Mouse (Mus musculus) heart, embryonic 15.5 days (tissue): ENCODE measurements around the gene Pex11a. TPM values are rescaled to one million over a fixed set of nuclear protein-coding genes. Genes with fewer than 3 reads are reported as not detected.

Experiments
- ATAC-seq: fragments of 200-750 bp; cut with Nextera tagmentation; replicated peaks from 2 replicates; pipeline ENCODE4 v1.8.0; 2017; ENCODE audit warnings: low read depth, moderate TSS enrichment; ENCODE audit not compliant: insufficient number of reproducible peaks, insufficient read depth, low FRiP score
- H3K27ac ChIP-seq: fragments of 300-500 bp; sonication (generic); 2 replicates; pipeline ENCODE4 v1.5.1; 2015; ENCODE audit warnings: mild to moderate bottlenecking, inconsistent platforms
- H3K27me3 ChIP-seq: fragments of 300-500 bp; sonication (generic); 2 replicates; pipeline ENCODE4 v1.6.1; 2015; ENCODE audit warnings: inconsistent platforms
- H3K36me3 ChIP-seq: fragments of 300-500 bp; sonication (generic); 2 replicates; pipeline ENCODE4 v1.6.1; 2015; ENCODE audit warnings: mild to moderate bottlenecking, inconsistent platforms
- H3K4me1 ChIP-seq: fragments of 300-500 bp; sonication (generic); replicated peaks from 2 replicates; pipeline ENCODE4 v1.6.1; 2015; ENCODE audit warnings: inconsistent platforms
- H3K4me2 ChIP-seq: fragments of 300-500 bp; sonication (generic); 2 replicates; pipeline ENCODE4 v1.6.1; 2015; ENCODE audit warnings: inconsistent platforms, mild to moderate bottlenecking, moderate library complexity
- H3K4me3 ChIP-seq: fragments of 300-500 bp; sonication (generic); 2 replicates; pipeline ENCODE4 v1.5.1; 2015; ENCODE audit warnings: mild to moderate bottlenecking, inconsistent platforms
- H3K9ac ChIP-seq: fragments of 300-500 bp; sonication (generic); 2 replicates; pipeline ENCODE4 v1.6.1; 2015; ENCODE audit warnings: mild to moderate bottlenecking, inconsistent platforms
- H3K9me3 ChIP-seq: fragments of 300-500 bp; sonication (generic); replicated peaks from 2 replicates; pipeline ENCODE4 v1.6.1; 2016; ENCODE audit warnings: inconsistent platforms
- WGBS: fragments of 180-500 bp; shearing (Covaris S2); methylation state at CpG from one replicate; pipeline ENCODE4 v1.1.7; 2015; ENCODE audit warnings: mixed read lengths; 5-methylcytosine and 5-hydroxymethylcytosine counted together
- polyA plus RNA-seq: library from polyadenylated mRNA; unstranded; fragments of >200 nt; fragmentation: Nextera tagmentation; extraction: Ambion mirVana; gene quantifications from 2 replicates; pipeline ENCODE4 v1.2.1, GENCODE M21; 2015

The Pex11a gene
- polyA plus RNA-seq, 1 experiment from 2014 or later, result 5.9 TPM

GRCm38 (mm10) chr7:79705210-79705609 lies 37.7 kb downstream of the Pex11a start:
- ATAC-seq, result no peak
- Histone ChIP-seq H3K4me3 (no peak overlapping the region), H3K36me3 (peaks cover 12% of the 10 kb centered on the region; the same call in 1 of the 2 replicates), H3K4me1 (peaks cover 11% of the 10 kb centered on the region), H3K4me2 (no peak overlapping the region), H3K27ac (no peak overlapping the region), H3K9me3 (no peaks in the 10 kb centered on the region), H3K27me3 (peaks cover 19% of the 10 kb centered on the region), H3K9ac (no peak overlapping the region)
- WGBS, result 63% methylated on average over 5 of the region's 5 CpGs

DNA sequence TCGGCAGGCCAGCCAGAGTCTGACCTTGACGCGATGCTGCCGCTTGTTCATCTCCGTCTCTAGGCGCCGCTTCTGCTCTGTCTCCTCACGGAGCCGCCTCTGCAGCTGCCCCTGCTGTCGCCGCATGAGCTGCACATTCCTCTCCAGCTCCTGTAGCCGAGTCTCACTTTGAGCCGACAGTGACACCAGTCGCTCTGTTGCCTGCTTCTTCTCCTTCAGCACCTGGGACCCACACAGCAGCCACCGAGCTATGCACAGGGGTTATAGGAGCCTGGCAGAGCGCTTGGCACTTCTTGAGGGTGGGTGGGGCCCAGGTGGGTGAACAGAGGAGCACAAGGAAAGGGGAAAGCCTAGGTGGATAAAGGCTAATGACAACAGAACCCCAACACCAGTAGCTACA lies 40.2 kb downstream of the Pex11a start:
- no peaks in the 10 kb centered on the region for H3K27me3 ChIP-seq
- H3K4me3 ChIP-seq, result no peak overlapping the region
- H3K9ac ChIP-seq, result no peak overlapping the region
- WGBS, result 47% methylated on average over 16 of the region's 16 CpGs
- no peak overlapping the region for H3K4me2 ChIP-seq
- no peak; the same call in 1 of the 2 replicates for ATAC-seq
- H3K27ac ChIP-seq, result no peak overlapping the region
- no peaks in the 10 kb centered on the region for H3K9me3 ChIP-seq
- peaks cover 20% of the 10 kb centered on the region for H3K36me3 ChIP-seq
- H3K4me1 ChIP-seq, result peaks cover 6% of the 10 kb centered on the region; the same call in 1 of the 2 replicates

- Histone ChIP-seq H3K27me3 (no peaks in the 10 kb centered on the region), H3K9me3 (no peaks in the 10 kb centered on the region), H3K4me3 (no peak overlapping the region), H3K4me2 (no peak overlapping the region), H3K36me3 (peaks cover 67% of the 10 kb centered on the region), H3K27ac (no peak overlapping the region), H3K9ac (no peak overlapping the region), H3K4me1 (no peaks in the 10 kb centered on the region)
- 81% methylated on average over 8 of the region's 8 CpGs for WGBS
- ATAC-seq, result no peak
These were observed 46.4 kb downstream of the Pex11a start for GRCm38 (mm10) chr7:79696495-79696894.

Other genes starting within 250 kb of the Pex11a start
- gene Rhcg, start 125.5 kb downstream of the Pex11a start, polyA plus RNA-seq, result 0.10 TPM in 1 of 2 replicates, not detected in the other
- 4.3 and 7.0 TPM in 2 replicates for gene Ticrr, start 82.9 kb downstream of the Pex11a start, polyA plus RNA-seq
- gene Kif7, start 27.4 kb downstream of the Pex11a start, polyA plus RNA-seq, result 1.6 and 2.8 TPM in 2 replicates
- not detected in 2 replicates for gene Plin1, start 10.2 kb downstream of the Pex11a start, polyA plus RNA-seq
- gene Wdr93, start within 50 bp of the Pex11a start, polyA plus RNA-seq, result 0.27 and 0.33 TPM in 2 replicates
- gene Mesp1, start 50.7 kb upstream of the Pex11a start, polyA plus RNA-seq, result 0.14 TPM in 1 of 2 replicates, not detected in the other
- 0.20 and 0.23 TPM in 2 replicates for gene Mesp2, start 67.6 kb upstream of the Pex11a start, polyA plus RNA-seq
- gene Anpep, start 117.9 kb upstream of the Pex11a start, polyA plus RNA-seq, result 8.6 and 11.8 TPM in 2 replicates
- 22.1 and 24.7 TPM in 2 replicates for gene Ap3s2, start 177.5 kb upstream of the Pex11a start, polyA plus RNA-seq
- gene Arpin, start 192.2 kb upstream of the Pex11a start, polyA plus RNA-seq, result 26.6 and 26.9 TPM in 2 replicates